Mouse (Mus musculus) heart, adult 2 months (tissue): ENCODE results near the gene Hpse2. TPM values are rescaled to one million over a fixed set of nuclear protein-coding genes. Genes with fewer than 3 reads are reported as not detected.

Experiments used
- DNase-seq, 2 experiments: peaks; one replicate each; pipeline ENCODE4 v3.0.0; 2021
- H3K27ac ChIP-seq: fragments of 200-600 bp; 2 replicates; pipeline ENCODE4 v1.8.1; 2022
- H3K27me3 ChIP-seq: fragments of 200-500 bp; 2 replicates; pipeline ENCODE4 v1.6.1; 2012; ENCODE audit warnings: mild to moderate bottlenecking, low read length, inconsistent platforms, mixed read lengths; ENCODE audit not compliant: control insufficient read depth, insufficient read depth
- H3K36me3 ChIP-seq: fragments of 200-500 bp; 2 replicates; pipeline ENCODE4 v1.6.1; 2012; ENCODE audit warnings: low read length, inconsistent platforms; ENCODE audit not compliant: control insufficient read depth, insufficient read depth
- H3K4me1 ChIP-seq: fragments of 200-500 bp; 2 replicates; pipeline ENCODE4 v1.6.1; 2011; ENCODE audit warnings: low read length; ENCODE audit not compliant: control insufficient read depth, insufficient read depth
- H3K4me3 ChIP-seq: fragments of 200-600 bp; 2 replicates; pipeline ENCODE4 v1.8.1; 2022
- H3K79me2 ChIP-seq: fragments of 200-500 bp; replicated peaks from 2 replicates; pipeline ENCODE4 v1.6.1; 2012; ENCODE audit warnings: mild to moderate bottlenecking, inconsistent platforms, low read length, moderate library complexity, mixed read lengths; ENCODE audit not compliant: control insufficient read depth, insufficient read depth
- H3K9ac ChIP-seq: fragments of 200-500 bp; 2 replicates; pipeline ENCODE4 v1.6.1; 2012; ENCODE audit warnings: low read depth, mild to moderate bottlenecking, control low read depth, inconsistent platforms, low read length, mixed read lengths
- CTCF ChIP-seq: fragments of 200-600 bp; IDR thresholded peaks from 2 replicates; pipeline ENCODE4 v1.8.1; 2022; ENCODE audit warnings: antibody characterized with exemption, mild to moderate bottlenecking, moderate library complexity
- EP300 ChIP-seq: fragments of 200-500 bp; IDR thresholded peaks from 2 replicates; pipeline ENCODE4 v1.6.1; 2011; ENCODE audit warnings: low read depth, low read length, control low read depth; ENCODE audit not compliant: insufficient read depth
- POLR2A ChIP-seq: fragments of 200-500 bp; IDR thresholded peaks from 2 replicates; pipeline ENCODE4 v1.6.1; 2011; ENCODE audit warnings: mild to moderate bottlenecking, low read depth, low read length, control low read depth; ENCODE audit not compliant: insufficient read depth
- WGBS: fragments of 180-500 bp; shearing (Covaris S2); methylation state at CpG from one replicate; pipeline ENCODE4 v1.1.7; 2018; 5-methylcytosine and 5-hydroxymethylcytosine counted together
- intact Hi-C: fragments of 180-260 bp; cut with DNase I; formaldehyde crosslinking; loops from one replicate; pipeline ENCODE4 v1.15.1; 2025
- polyA plus RNA-seq: library from polyadenylated mRNA; depleted of rRNA; stranded (reverse); fragments of >200 nt; gene quantifications from 2 replicates; pipeline ENCODE4 v1.2.3, GENCODE M21; 2012
- total RNA-seq, 2 experiments: library from RNA; stranded (reverse); gene quantifications; 2 replicates each; pipeline ENCODE4 v1.2.3; 2021

The Hpse2 gene
- total and polyA plus RNA-seq, 3 experiments = 0.14 to 0.25 TPM; not detected in 1

DNA sequence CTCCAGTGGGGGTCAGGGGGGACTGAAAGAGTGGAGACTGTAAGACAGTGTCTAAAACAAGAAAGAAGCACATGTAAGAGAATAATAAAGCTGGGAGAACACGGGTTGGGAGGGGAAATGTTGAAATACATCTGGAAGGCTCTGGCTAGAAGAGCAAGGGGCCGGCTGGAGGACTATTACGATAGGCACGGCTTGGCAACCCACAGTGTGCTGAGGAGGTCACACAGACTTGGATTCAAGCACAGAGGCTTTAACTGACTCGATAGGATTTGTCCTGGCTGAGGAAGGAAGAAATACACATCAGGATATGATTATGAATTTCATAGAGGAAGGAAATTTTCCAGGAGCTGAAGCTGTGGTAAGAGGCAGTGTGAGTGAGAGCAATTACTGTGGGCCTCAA, 414.4 kb downstream of the Hpse2 start:
- no peaks in the 10 kb centered on the region for H3K4me1 ChIP-seq
- no peak overlapping the region for H3K9ac ChIP-seq
- 59% methylated on average over 5 of the region's 5 CpGs for WGBS
- no peak for DNase-seq
- H3K27me3 ChIP-seq = no peaks in the 10 kb centered on the region
- H3K27ac ChIP-seq = no peak overlapping the region
- no peaks in the 10 kb centered on the region for H3K79me2 ChIP-seq
- intact Hi-C loops = no loop called here
- H3K4me3 ChIP-seq = no peak overlapping the region
- H3K36me3 ChIP-seq = no peaks in the 10 kb centered on the region
- TF ChIP-seq EP300 (no peak), POLR2A (no peak), CTCF (no peak)

DNA sequence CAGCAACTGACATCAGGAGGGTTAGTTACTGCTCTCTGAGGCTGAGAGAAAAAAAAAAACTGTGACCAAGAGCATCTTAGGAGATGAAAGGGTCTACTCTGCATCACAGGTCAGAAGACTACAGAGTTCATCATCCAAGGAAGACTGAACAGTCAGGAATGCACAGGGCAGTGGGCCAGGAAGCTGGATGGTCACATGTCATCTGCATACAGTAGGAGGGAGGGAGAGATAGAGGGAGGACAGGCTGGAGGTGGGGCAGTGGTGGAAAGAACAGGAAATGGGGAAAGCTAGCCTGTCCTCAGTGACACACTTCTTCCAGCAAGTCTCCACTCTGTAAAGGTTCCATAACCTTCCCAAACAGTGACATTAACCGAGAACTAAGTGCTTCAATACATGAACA, 423.0 kb downstream of the Hpse2 start:
- DNase-seq = no peak
- 54% methylated on average over 1 of the region's 1 CpGs for WGBS
- Histone ChIP-seq H3K4me3 (no peak overlapping the region), H3K36me3 (no peaks in the 10 kb centered on the region), H3K79me2 (no peaks in the 10 kb centered on the region), H3K9ac (no peak overlapping the region), H3K4me1 (no peaks in the 10 kb centered on the region), H3K27ac (no peak overlapping the region), H3K27me3 (no peaks in the 10 kb centered on the region)
- TF ChIP-seq EP300 (no peak), POLR2A (no peak), CTCF (no peak)
- intact Hi-C loops = no loop called here

DNA sequence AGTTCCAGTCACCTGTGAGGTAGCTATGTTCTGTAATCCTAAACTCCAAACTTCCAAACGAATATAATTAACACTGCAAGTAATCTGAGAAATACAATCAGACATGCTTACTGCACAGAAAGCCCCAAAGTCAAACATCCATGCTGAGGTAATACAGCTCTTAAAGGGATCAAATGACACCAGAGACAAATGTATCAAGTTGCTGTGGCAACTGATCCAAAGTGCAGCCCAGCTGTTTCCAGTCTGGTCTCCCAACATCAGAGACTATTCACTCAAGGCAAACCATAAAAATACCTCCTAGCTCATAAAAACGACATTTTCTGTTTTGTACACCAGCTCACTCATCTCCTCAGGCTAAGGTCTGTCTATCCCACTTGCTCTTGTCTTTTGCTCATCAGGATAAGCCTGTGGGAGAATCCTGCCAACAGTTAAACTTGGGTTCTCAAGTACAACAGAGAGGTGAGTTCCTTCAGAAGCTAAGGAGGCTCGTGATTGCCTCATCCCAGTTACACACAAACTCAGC, 440.0 kb downstream of the Hpse2 start:
- Histone ChIP-seq H3K4me3 (no peak overlapping the region), H3K27ac (no peak overlapping the region), H3K79me2 (no peaks in the 10 kb centered on the region), H3K9ac (no peak overlapping the region), H3K36me3 (no peaks in the 10 kb centered on the region), H3K27me3 (no peaks in the 10 kb centered on the region), H3K4me1 (no peaks in the 10 kb centered on the region)
- no peak for TF ChIP-seq EP300
- TF ChIP-seq CTCF = no peak
- TF ChIP-seq POLR2A = no peak
- 47% methylated on average over 3 of the region's 3 CpGs for WGBS
- intact Hi-C loops = no loop called here
- no peak for DNase-seq

DNA sequence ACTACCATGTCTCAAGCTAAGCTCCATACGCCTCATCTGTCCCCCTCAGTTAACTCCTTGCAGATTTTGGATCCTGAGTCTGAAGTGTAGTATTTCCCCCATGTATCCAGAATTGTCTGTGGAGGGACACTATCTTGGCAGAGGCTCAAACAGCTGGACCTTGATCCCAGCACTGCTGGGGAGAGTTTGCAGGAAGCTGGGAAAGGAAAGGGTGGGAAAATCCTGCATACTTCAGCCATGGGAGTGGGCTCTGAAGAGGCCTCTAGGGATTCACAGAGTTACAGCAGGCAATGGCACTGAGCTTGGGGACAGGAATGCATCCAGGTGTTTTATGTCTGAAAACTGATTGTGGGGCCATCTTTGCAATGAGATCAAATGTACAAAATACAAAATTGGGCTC, 450.6 kb downstream of the Hpse2 start:
- no peaks in the 10 kb centered on the region for H3K4me1 ChIP-seq

DNA sequence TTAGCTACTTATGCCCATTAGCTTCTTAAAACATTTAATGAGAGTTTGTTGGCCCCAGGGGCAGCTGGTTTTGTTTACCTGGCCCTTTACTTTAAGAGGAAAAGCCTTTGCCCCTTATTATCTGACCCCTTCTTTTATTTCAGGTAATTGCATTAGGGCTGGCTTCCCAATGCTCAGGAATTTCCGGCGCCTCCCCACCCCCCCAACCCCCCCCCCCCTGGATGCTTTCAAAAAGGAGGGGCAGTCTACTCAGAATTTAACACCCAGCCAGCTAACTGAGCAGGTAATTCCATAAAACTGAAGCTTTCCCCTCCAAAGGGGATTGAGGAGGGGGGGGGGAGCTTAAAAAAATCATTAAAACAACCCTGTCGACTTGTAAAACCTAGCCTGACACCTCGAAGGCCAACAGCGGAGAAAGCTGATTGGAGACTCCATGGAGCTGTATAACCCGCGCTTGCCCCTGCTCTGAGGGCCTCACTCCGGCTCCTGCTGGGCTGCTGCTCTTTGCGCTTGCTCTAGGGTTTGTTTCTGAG, 451.4 kb downstream of the Hpse2 start:
- Histone ChIP-seq H3K4me3 (no peak overlapping the region), H3K79me2 (no peaks in the 10 kb centered on the region), H3K36me3 (no peaks in the 10 kb centered on the region), H3K27ac (no peak overlapping the region), H3K9ac (no peak overlapping the region), H3K27me3 (no peaks in the 10 kb centered on the region), H3K4me1 (no peaks in the 10 kb centered on the region)
- no peak for DNase-seq
- TF ChIP-seq POLR2A = no peak
- no peak for TF ChIP-seq EP300
- no peak for TF ChIP-seq CTCF
- intact Hi-C loops = no loop called here
- 40% methylated on average over 9 of the region's 9 CpGs for WGBS

More for the DNA sequence above, 450.6 kb downstream of the Hpse2 start:
- intact Hi-C loops = no loop called here
- H3K27me3 ChIP-seq = no peaks in the 10 kb centered on the region
- H3K9ac ChIP-seq = no peak overlapping the region
- no peak for DNase-seq
- WGBS = 58% methylated on average over 1 of the region's 1 CpGs
- no peak overlapping the region for H3K4me3 ChIP-seq
- no peak overlapping the region for H3K27ac ChIP-seq
- no peaks in the 10 kb centered on the region for H3K36me3 ChIP-seq
- H3K79me2 ChIP-seq = no peaks in the 10 kb centered on the region
- no peak for TF ChIP-seq CTCF
- TF ChIP-seq EP300 = no peak
- no peak for TF ChIP-seq POLR2A

DNA sequence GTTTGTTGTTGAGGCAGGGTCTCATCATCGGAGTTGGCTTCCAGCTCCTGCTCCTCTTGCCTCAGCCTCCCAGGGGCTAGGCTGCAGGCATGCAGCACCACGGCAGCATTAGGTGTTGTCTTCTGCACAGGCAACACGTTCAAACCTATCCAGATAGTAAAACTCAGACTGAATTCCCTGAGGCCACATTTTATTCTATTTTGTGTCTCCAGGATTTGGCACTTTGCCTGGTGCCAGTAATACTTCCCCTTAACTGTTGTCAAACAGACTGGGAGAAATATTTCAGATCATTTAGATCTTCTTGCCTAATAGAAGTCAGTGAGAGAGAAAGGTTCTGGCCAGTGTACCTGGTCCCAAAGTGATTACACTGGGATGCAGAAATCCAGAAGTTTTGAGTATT, 458.5 kb downstream of the Hpse2 start:
- H3K9ac ChIP-seq = no peak overlapping the region
- no peaks in the 10 kb centered on the region for H3K36me3 ChIP-seq
- H3K4me3 ChIP-seq = no peak overlapping the region
- H3K4me1 ChIP-seq = no peaks in the 10 kb centered on the region
- no peak overlapping the region for H3K27ac ChIP-seq
- no peaks in the 10 kb centered on the region for H3K79me2 ChIP-seq
- DNase-seq = no peak
- intact Hi-C loops = no loop called here
- H3K27me3 ChIP-seq = no peaks in the 10 kb centered on the region
- TF ChIP-seq EP300 = no peak
- no peak for TF ChIP-seq CTCF
- TF ChIP-seq POLR2A = no peak
- WGBS = 26% methylated on average over 3 of the region's 3 CpGs
